Mouse (Mus musculus): ENCODE results near the gene Brd2. TPM values are rescaled to one million over a fixed set of nuclear protein-coding genes. Genes with fewer than 3 reads are reported as not detected.

Gene Brd2
- polyA plus RNA-seq, 1 experiment = 117 TPM

GRCm38 (mm10) chr17:34087386-34087785, 35.0 kb downstream of the Brd2 start:
- 76% methylated on average over 2 of the region's 2 CpGs for WGBS
- TF ChIP-seq POLR2A (IDR thresholded peaks at IDR 0.05; ENCODE audit: low read depth, low read length) (no peak), CTCF (conservative IDR thresholded peaks at IDR 0.05; ENCODE audit: insufficient read depth, insufficient read length, low read depth, low read length) (no peak)
- no peaks in the 10 kb centered on the region for H3K4me1 ChIP-seq (ENCODE audit: control insufficient read depth, insufficient read depth, low read length)
- DNase-seq = no peak
- H3K4me3 ChIP-seq (ENCODE audit: insufficient read depth, low read depth, low read length) = no peak overlapping the region
- H3K27ac ChIP-seq (ENCODE audit: insufficient read depth, low read depth, low read length) = no peak overlapping the region
- no peaks in the 10 kb centered on the region for H3K27me3 ChIP-seq (replicated peaks; ENCODE audit: control insufficient read depth, insufficient read depth, low read length)
- no peaks in the 10 kb centered on the region for H3K36me3 ChIP-seq (ENCODE audit: control insufficient read depth, insufficient read depth, low read length)

GRCm38 (mm10) chr17:34083104-34083503, 39.3 kb downstream of the Brd2 start:
- no peak for DNase-seq
- Histone ChIP-seq H3K27ac (ENCODE audit: insufficient read depth, low read depth, low read length) (no peak overlapping the region), H3K27me3 (replicated peaks; ENCODE audit: control insufficient read depth, insufficient read depth, low read length) (no peaks in the 10 kb centered on the region), H3K4me1 (ENCODE audit: control insufficient read depth, insufficient read depth, low read length) (no peaks in the 10 kb centered on the region), H3K4me3 (ENCODE audit: insufficient read depth, low read depth, low read length) (no peak overlapping the region), H3K36me3 (ENCODE audit: control insufficient read depth, insufficient read depth, low read length) (no peaks in the 10 kb centered on the region)
- TF ChIP-seq CTCF (conservative IDR thresholded peaks at IDR 0.05; ENCODE audit: insufficient read depth, insufficient read length, low read depth, low read length) = no peak
- TF ChIP-seq POLR2A (IDR thresholded peaks at IDR 0.05; ENCODE audit: low read depth, low read length) = no peak
- WGBS = 28% methylated on average over 8 of the region's 8 CpGs

DNA sequence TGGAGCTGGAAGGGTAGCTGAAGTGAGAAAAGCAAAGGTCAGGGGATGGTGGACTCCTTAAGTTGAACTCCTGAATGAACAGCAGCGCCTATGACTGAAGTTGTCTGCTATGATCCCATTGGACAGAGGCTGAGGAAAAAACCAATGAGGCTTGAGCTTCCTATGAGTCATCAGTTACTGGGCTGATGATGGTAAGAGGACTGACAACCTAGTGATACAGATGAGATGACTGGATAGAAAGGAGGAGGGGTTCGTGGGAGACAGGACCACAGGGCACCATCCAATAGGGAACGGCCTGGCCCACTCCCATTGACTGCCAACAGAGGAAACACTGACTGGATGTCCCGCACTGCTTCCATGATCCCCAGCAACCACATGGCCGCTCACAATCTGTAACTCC, 42.8 kb downstream of the Brd2 start:
- no peak overlapping the region for H3K27ac ChIP-seq (ENCODE audit: insufficient read depth, low read depth, low read length)
- DNase-seq = peak; percentile 72
- H3K27me3 ChIP-seq (replicated peaks; ENCODE audit: control insufficient read depth, insufficient read depth, low read length) = no peaks in the 10 kb centered on the region
- H3K4me3 ChIP-seq (ENCODE audit: insufficient read depth, low read depth, low read length) = no peak overlapping the region
- TF ChIP-seq CTCF (conservative IDR thresholded peaks at IDR 0.05; ENCODE audit: insufficient read depth, insufficient read length, low read depth, low read length) (no peak), POLR2A (IDR thresholded peaks at IDR 0.05; ENCODE audit: low read depth, low read length) (no peak)
- no peaks in the 10 kb centered on the region for H3K4me1 ChIP-seq (ENCODE audit: control insufficient read depth, insufficient read depth, low read length)
- 22% methylated on average over 5 of the region's 5 CpGs for WGBS
- no peaks in the 10 kb centered on the region for H3K36me3 ChIP-seq (ENCODE audit: control insufficient read depth, insufficient read depth, low read length)

DNA sequence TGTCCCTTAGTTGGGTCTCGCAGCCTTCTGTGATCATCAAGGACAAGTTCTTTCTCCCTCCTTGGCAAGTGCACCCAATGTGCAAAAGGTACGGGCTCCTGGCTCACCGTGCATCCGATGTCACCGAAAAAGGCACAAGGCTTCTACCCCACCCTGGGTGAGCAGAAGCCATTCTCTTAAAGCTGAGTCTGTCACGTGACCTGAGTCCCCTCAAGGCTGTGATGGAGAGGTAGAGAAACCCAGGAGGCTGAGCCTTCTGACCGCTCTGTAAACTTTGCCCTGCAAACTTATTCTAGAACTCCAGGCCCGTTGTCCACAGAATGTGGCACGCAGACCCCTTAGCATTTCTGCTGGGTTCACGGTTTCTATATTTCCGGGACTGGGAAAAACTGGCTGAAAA, 43.4 kb downstream of the Brd2 start:
- H3K4me3 ChIP-seq (ENCODE audit: insufficient read depth, low read depth, low read length) = no peak overlapping the region
- H3K36me3 ChIP-seq (ENCODE audit: control insufficient read depth, insufficient read depth, low read length) = no peaks in the 10 kb centered on the region
- no peaks in the 10 kb centered on the region for H3K27me3 ChIP-seq (replicated peaks; ENCODE audit: control insufficient read depth, insufficient read depth, low read length)
- 88% methylated on average over 11 of the region's 11 CpGs for WGBS
- H3K4me1 ChIP-seq (ENCODE audit: control insufficient read depth, insufficient read depth, low read length) = no peaks in the 10 kb centered on the region
- TF ChIP-seq CTCF (conservative IDR thresholded peaks at IDR 0.05; ENCODE audit: insufficient read depth, insufficient read length, low read depth, low read length) (no peak), POLR2A (IDR thresholded peaks at IDR 0.05; ENCODE audit: low read depth, low read length) (no peak)
- no peak for DNase-seq
- H3K27ac ChIP-seq (ENCODE audit: insufficient read depth, low read depth, low read length) = no peak overlapping the region

DNA sequence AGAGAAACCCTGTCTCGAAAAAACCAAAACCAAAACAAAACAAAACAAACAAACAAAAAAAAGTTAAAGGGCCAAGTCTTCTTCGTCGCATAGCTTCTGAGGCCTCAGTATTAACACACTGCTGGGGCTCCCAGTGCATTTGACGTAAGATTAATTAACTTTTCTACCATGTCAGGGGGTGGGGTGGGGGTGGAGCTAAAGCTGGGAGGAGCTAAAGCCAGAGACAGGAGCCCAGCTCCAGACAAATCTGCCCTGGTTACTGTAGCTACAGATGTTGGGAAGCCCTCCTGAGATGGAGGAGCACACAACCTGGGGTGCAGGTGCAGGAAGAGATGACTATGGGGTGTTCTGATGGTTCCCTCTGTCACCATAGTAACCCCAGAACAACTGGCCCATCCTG, 44.3 kb downstream of the Brd2 start:
- H3K27ac ChIP-seq (ENCODE audit: insufficient read depth, low read depth, low read length) = no peak overlapping the region
- no peak for TF ChIP-seq CTCF (conservative IDR thresholded peaks at IDR 0.05; ENCODE audit: insufficient read depth, insufficient read length, low read depth, low read length)
- TF ChIP-seq POLR2A (IDR thresholded peaks at IDR 0.05; ENCODE audit: low read depth, low read length) = no peak
- H3K27me3 ChIP-seq (replicated peaks; ENCODE audit: control insufficient read depth, insufficient read depth, low read length) = no peaks in the 10 kb centered on the region
- H3K4me3 ChIP-seq (ENCODE audit: insufficient read depth, low read depth, low read length) = no peak overlapping the region
- DNase-seq = no peak
- WGBS = 43% methylated on average over 4 of the region's 4 CpGs
- no peaks in the 10 kb centered on the region for H3K4me1 ChIP-seq (ENCODE audit: control insufficient read depth, insufficient read depth, low read length)
- no peaks in the 10 kb centered on the region for H3K36me3 ChIP-seq (ENCODE audit: control insufficient read depth, insufficient read depth, low read length)

GRCm38 (mm10) chr17:34077549-34077948, 44.9 kb downstream of the Brd2 start:
- H3K27ac ChIP-seq (ENCODE audit: insufficient read depth, low read depth, low read length) = no peak overlapping the region
- WGBS = under 1% methylated on average over 9 of the region's 9 CpGs
- H3K4me1 ChIP-seq (ENCODE audit: control insufficient read depth, insufficient read depth, low read length) = no peaks in the 10 kb centered on the region
- no peaks in the 10 kb centered on the region for H3K27me3 ChIP-seq (replicated peaks; ENCODE audit: control insufficient read depth, insufficient read depth, low read length)
- TF ChIP-seq CTCF (conservative IDR thresholded peaks at IDR 0.05; ENCODE audit: insufficient read depth, insufficient read length, low read depth, low read length) (peak; percentile 68), POLR2A (IDR thresholded peaks at IDR 0.05; ENCODE audit: low read depth, low read length) (no peak)
- H3K4me3 ChIP-seq (ENCODE audit: insufficient read depth, low read depth, low read length) = no peak overlapping the region
- peak; percentile 82 for DNase-seq
- no peaks in the 10 kb centered on the region for H3K36me3 ChIP-seq (ENCODE audit: control insufficient read depth, insufficient read depth, low read length)

DNA sequence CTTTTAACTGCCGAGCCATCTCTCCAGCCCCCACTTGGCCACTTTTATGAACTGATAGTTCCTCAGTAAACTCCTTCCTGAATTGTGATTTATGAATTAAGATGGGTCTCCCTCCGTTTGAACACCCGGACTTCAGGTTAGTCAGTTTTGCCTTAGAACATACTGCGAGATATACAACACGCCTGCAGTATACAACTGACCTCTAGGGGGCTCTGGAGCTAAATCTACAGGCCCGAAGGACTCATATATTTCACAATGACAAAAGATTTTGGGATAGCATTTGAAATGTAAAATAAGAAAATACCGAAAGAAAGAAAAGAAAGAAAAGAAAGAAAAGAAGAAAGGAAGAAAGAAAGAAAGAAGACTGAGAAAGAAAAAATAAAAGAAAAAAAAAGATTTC, 47.2 kb downstream of the Brd2 start:
- WGBS = 34% methylated on average over 7 of the region's 7 CpGs
- no peaks in the 10 kb centered on the region for H3K27me3 ChIP-seq (replicated peaks; ENCODE audit: control insufficient read depth, insufficient read depth, low read length)
- H3K4me3 ChIP-seq (ENCODE audit: insufficient read depth, low read depth, low read length) = no peak overlapping the region
- no peaks in the 10 kb centered on the region for H3K4me1 ChIP-seq (ENCODE audit: control insufficient read depth, insufficient read depth, low read length)
- H3K27ac ChIP-seq (ENCODE audit: insufficient read depth, low read depth, low read length) = no peak overlapping the region
- TF ChIP-seq POLR2A (IDR thresholded peaks at IDR 0.05; ENCODE audit: low read depth, low read length) (no peak), CTCF (conservative IDR thresholded peaks at IDR 0.05; ENCODE audit: insufficient read depth, insufficient read length, low read depth, low read length) (0 out of 2 replicates have a peak, but pooled peaks have one; percentile 13)
- no peaks in the 10 kb centered on the region for H3K36me3 ChIP-seq (ENCODE audit: control insufficient read depth, insufficient read depth, low read length)
- peak; percentile 79 for DNase-seq

DNA sequence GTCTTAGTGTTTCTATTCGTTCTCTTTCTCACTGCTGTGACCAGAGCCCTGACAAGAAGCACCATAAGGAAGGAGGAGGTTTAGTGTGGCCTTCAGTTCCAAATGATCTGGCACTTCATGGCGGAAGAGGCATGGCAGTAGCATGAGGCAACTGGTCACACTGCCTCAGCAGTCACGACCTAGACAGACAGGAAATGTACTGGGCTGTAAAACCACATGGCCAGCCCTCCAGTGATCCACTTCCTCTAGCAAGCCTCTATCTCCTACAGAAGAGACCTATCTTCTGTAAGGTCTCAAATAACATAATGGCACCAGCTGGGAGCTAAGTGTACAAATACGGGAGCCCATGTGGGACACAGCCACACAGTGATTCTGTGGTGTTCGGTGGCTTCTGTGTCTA, 50.3 kb downstream of the Brd2 start:
- Histone ChIP-seq H3K36me3 (ENCODE audit: control insufficient read depth, insufficient read depth, low read length) (no peaks in the 10 kb centered on the region), H3K27ac (ENCODE audit: insufficient read depth, low read depth, low read length) (no peak overlapping the region), H3K27me3 (replicated peaks; ENCODE audit: control insufficient read depth, insufficient read depth, low read length) (no peaks in the 10 kb centered on the region), H3K4me1 (ENCODE audit: control insufficient read depth, insufficient read depth, low read length) (no peaks in the 10 kb centered on the region), H3K4me3 (ENCODE audit: insufficient read depth, low read depth, low read length) (no peak overlapping the region)
- WGBS = 69% methylated on average over 5 of the region's 5 CpGs
- no peak for TF ChIP-seq POLR2A (IDR thresholded peaks at IDR 0.05; ENCODE audit: low read depth, low read length)
- no peak for TF ChIP-seq CTCF (conservative IDR thresholded peaks at IDR 0.05; ENCODE audit: insufficient read depth, insufficient read length, low read depth, low read length)
- no peak for DNase-seq

All from kidney, adult 2 months (tissue).